Mouse (Mus musculus) cerebellum, postnatal 14 days (tissue): Measurements from ENCODE around the gene Scn9a.

ENCODE experiments used
- DNase-seq, 2 experiments: peaks; one replicate each; pipeline ENCODE4 v3.0.0; 2021; ENCODE audit warnings: mixed read lengths in 2 of 2

Gene Scn9a

GRCm38 (mm10) chr2:66634580-66635359 is at the start of gene Scn9a:
Gene Scn9a, minus strand, starts transcription at chr2:66634962.
- DNase-seq, result peak; percentile 44 to 47

- no peak for DNase-seq
Observed at GRCm38 (mm10) chr2:66661988-66662387, 27.2 kb upstream of the Scn9a start.

GRCm38 (mm10) chr2:66656430-66656829 is 21.7 kb upstream of the Scn9a start:
- no peak for DNase-seq

GRCm38 (mm10) chr2:66655431-66655830 is 20.7 kb upstream of the Scn9a start:
- DNase-seq, result peak in 1 of 2 experiments; percentile 9

GRCm38 (mm10) chr2:66644384-66644783 is 9.6 kb upstream of the Scn9a start:
- peak; percentile 48 to 60 for DNase-seq

GRCm38 (mm10) chr2:66632728-66633127 is 2.0 kb downstream of the Scn9a start:
- DNase-seq, result no peak

GRCm38 (mm10) chr2:66611091-66611490 is 23.7 kb downstream of the Scn9a start:
- no peak for DNase-seq

- DNase-seq, result no peak
Observed at GRCm38 (mm10) chr2:66597313-66597712, 37.4 kb downstream of the Scn9a start.

- DNase-seq, result no peak
Observed at GRCm38 (mm10) chr2:66596145-66596544, 38.6 kb downstream of the Scn9a start.

GRCm38 (mm10) chr2:66590151-66590550 is 44.6 kb downstream of the Scn9a start:
- DNase-seq, result no peak

GRCm38 (mm10) chr2:66580026-66580808 is 54.5 kb downstream of the Scn9a start:
- no peak for DNase-seq

- no peak for DNase-seq
Observed at GRCm38 (mm10) chr2:66548254-66548653, 86.5 kb downstream of the Scn9a start.

- DNase-seq, result peak in 1 of 2 experiments; percentile 7
Observed at GRCm38 (mm10) chr2:66519966-66520365, 114.8 kb downstream of the Scn9a start.

- DNase-seq, result no peak
Observed at GRCm38 (mm10) chr2:66511424-66511823, 123.3 kb downstream of the Scn9a start.

- DNase-seq, result no peak
Observed at GRCm38 (mm10) chr2:66508032-66508431, 126.7 kb downstream of the Scn9a start.

- no peak for DNase-seq
Observed at GRCm38 (mm10) chr2:66507616-66508015, 127.1 kb downstream of the Scn9a start.

GRCm38 (mm10) chr2:66502158-66502557 is 132.6 kb downstream of the Scn9a start:
- no peak for DNase-seq

GRCm38 (mm10) chr2:66494556-66494955 is 140.2 kb downstream of the Scn9a start:
- DNase-seq, result no peak

GRCm38 (mm10) chr2:66478395-66478794 is 156.4 kb downstream of the Scn9a start:
- DNase-seq, result no peak

- DNase-seq, result peak; percentile 56 to 58
Observed at GRCm38 (mm10) chr2:66473181-66473822, 161.5 kb downstream of the Scn9a start.

GRCm38 (mm10) chr2:66465484-66465883 is 169.3 kb downstream of the Scn9a start:
- DNase-seq, result no peak

- DNase-seq, result no peak
Observed at GRCm38 (mm10) chr2:66464874-66465458, 169.8 kb downstream of the Scn9a start.

GRCm38 (mm10) chr2:66463916-66464315 is 170.8 kb downstream of the Scn9a start:
- peak; percentile 43 to 57 for DNase-seq
